Mouse (Mus musculus): ENCODE data around the gene Supt5. TPM values are rescaled to one million over a fixed set of nuclear protein-coding genes. Genes with fewer than 3 reads are reported as not detected.

Gene Supt5
- polyA plus RNA-seq, 1 experiment from 2014 or later: 113 TPM

DNA sequence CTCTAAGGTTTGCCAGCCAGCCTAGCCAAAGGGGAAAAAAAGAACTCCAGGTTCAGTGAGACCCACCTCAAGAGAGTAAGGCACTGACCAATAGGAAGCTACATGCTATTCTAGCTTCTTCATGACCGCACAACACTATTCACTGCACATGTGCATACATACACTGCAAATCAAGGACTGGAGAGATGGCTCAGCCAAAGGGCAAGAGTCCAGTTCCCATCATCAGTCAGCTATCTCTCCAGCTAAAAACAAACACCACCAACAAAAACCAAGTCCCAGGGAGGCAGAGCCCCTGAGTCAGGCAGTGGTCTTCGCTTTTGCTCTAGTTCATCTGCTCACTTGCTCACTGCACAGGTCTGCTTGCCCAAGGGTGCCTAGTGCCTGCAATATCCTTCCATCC, 10.3 kb downstream of the Supt5 start:
- H3K27ac ChIP-seq (replicated peaks): no peak overlapping the region
- H3K27me3 ChIP-seq (ENCODE audit: low read depth, poor library complexity, severe bottlenecking): no peaks in the 10 kb centered on the region
- H3K36me3 ChIP-seq: peaks cover 99% of the 10 kb centered on the region
- DNase-seq (ENCODE audit: low spot score): no peak
- H3K4me3 ChIP-seq: no peak overlapping the region
- no peaks in the 10 kb centered on the region for H3K9me3 ChIP-seq (replicated peaks)
- no peaks in the 10 kb centered on the region for H3K4me1 ChIP-seq
- WGBS: 98% methylated on average over 2 of the region's 2 CpGs

DNA sequence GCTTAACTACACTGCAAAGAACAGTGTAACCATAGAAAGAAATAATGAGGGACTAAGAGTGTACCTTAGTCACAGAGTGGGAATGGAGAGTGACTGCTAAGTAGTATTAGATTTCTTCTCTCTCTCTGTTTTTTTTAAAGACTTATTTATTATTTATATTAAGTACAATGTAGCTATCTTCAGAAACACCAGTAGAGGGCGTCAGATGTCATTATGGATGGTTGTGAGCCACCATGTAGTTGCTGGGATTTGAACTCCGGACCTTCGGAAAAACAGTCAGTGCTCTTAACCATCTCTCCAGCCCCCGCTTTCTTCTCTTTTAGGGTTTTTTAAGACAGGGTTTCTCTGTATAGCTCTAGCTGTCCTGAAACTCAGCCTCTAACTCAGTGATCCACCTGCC, 12.1 kb downstream of the Supt5 start:
- 81% methylated on average over 4 of the region's 4 CpGs for WGBS
- Histone ChIP-seq H3K4me1 (no peaks in the 10 kb centered on the region), H3K9me3 (replicated peaks) (no peaks in the 10 kb centered on the region), H3K27me3 (ENCODE audit: low read depth, poor library complexity, severe bottlenecking) (no peaks in the 10 kb centered on the region), H3K36me3 (peaks cover 100% of the 10 kb centered on the region), H3K27ac (replicated peaks) (no peak overlapping the region), H3K4me3 (no peak overlapping the region)
- DNase-seq (ENCODE audit: low spot score): no peak

DNA sequence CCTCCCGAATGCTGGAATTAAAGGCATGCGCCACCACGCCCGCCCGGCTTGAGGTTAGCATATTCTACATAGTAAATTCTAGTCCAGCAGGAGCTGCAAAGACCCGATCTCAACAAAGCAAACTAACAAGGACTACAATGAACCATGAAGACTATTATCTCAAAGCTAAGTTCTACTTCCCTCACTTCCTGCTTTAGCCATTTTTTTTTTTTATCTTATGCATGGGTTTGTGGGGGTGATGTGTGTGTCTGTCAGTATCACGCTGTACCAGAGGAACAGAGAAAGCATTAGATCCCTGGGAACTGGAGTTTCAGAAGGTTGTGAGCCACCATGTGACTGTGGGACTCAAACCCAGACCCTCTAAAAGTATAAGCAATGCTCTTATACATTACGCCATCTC, 13.3 kb downstream of the Supt5 start:
- H3K27me3 ChIP-seq (ENCODE audit: low read depth, poor library complexity, severe bottlenecking): no peaks in the 10 kb centered on the region
- H3K36me3 ChIP-seq: peaks cover 100% of the 10 kb centered on the region
- H3K27ac ChIP-seq (replicated peaks): no peak overlapping the region
- WGBS: 98% methylated on average over 8 of the region's 8 CpGs
- H3K4me3 ChIP-seq: no peak overlapping the region
- H3K4me1 ChIP-seq: no peaks in the 10 kb centered on the region
- H3K9me3 ChIP-seq (replicated peaks): no peaks in the 10 kb centered on the region
- DNase-seq (ENCODE audit: low spot score): no peak

DNA sequence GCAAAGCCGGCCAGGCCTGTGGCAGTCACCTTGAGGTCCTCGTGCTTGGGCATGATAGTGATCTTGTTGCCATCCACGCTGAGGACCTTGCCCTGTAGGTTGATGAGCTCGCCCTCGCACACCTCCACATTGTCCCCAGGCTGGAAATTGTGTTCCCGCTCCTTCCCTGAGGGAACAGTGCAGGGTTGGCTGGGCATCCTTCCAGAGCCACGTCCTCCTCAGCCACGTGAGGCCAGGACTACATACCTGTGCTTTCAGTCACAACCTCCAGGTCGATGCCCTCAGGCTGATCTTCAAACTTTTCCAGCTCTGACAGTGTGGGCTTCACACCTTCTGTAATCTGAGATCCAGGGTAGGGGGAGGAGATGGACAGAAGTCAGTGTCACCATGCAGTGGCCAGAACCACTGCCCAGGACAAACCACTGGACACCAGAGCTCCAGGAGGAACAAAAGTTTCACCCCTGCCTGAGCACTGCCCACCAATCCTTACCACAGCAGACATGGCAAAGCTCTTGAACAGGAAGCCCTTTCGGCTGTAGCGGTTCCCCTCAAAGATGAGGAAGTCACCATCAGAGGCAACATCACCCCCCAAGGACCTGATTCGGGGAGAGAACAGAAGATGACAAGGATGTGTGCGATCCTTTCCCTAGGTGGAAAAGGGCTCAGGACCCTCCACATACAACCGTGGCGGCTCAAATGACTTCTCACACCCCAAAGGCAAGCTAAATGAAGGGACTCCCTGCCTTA, 16.4 kb downstream of the Supt5 start:
- 94% methylated on average over 15 of the region's 15 CpGs for WGBS
- H3K27me3 ChIP-seq (ENCODE audit: low read depth, poor library complexity, severe bottlenecking): no peaks in the 10 kb centered on the region
- peaks cover 100% of the 10 kb centered on the region for H3K36me3 ChIP-seq
- H3K4me1 ChIP-seq: no peaks in the 10 kb centered on the region
- DNase-seq (ENCODE audit: low spot score): no peak
- H3K27ac ChIP-seq (replicated peaks): no peak overlapping the region
- no peaks in the 10 kb centered on the region for H3K9me3 ChIP-seq (replicated peaks)
- H3K4me3 ChIP-seq: no peak overlapping the region

DNA sequence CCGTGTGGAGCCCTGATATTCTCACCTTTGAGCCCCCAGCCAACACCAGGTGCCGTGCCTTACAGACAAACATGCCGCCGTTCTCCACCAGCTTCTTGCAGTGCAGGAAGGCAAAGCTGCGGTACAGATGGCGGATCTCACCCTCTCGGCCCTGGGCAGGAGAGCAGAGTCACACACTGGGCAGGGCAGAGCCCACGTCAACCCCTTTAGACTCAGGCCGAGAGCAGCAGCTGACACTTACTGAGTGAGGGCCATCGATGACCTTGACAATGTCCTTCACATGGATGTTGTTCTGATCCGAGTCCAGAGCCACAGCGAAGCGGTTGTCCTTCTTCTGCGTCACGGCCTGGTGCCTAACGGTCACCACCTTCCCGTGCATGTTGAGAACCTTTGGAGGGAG, 19.8 kb downstream of the Supt5 start:
- Histone ChIP-seq H3K36me3 (peaks cover 100% of the 10 kb centered on the region), H3K9me3 (replicated peaks) (no peaks in the 10 kb centered on the region), H3K4me1 (no peaks in the 10 kb centered on the region), H3K4me3 (no peak overlapping the region), H3K27me3 (ENCODE audit: low read depth, poor library complexity, severe bottlenecking) (no peaks in the 10 kb centered on the region), H3K27ac (replicated peaks) (no peak overlapping the region)
- DNase-seq (ENCODE audit: low spot score): no peak
- 96% methylated on average over 17 of the region's 17 CpGs for WGBS

DNA sequence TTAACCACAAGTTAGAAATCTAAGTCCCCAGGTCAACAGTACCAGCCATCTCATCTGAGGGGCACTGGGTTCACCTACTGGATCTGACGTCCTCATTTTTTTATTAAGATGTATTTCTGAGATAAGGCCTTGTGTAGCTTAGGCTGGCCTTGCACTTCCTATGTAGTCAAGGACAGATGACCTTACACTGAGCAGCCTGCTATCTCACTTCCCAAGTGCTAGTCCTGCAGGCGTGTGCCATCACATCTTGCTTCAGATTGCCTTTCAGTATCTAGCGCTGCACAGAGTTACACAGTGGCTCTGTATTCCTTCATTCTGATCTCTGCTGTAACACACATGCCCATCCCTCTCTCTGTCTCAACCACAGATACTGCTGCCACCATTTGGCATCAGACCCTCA, 20.5 kb downstream of the Supt5 start:
- no peak for DNase-seq (ENCODE audit: low spot score)
- Histone ChIP-seq H3K27ac (replicated peaks) (no peak overlapping the region), H3K27me3 (ENCODE audit: low read depth, poor library complexity, severe bottlenecking) (no peaks in the 10 kb centered on the region), H3K4me3 (no peak overlapping the region), H3K9me3 (replicated peaks) (no peaks in the 10 kb centered on the region), H3K4me1 (no peaks in the 10 kb centered on the region), H3K36me3 (peaks cover 93% of the 10 kb centered on the region)
- 90% methylated on average over 3 of the region's 3 CpGs for WGBS

DNA sequence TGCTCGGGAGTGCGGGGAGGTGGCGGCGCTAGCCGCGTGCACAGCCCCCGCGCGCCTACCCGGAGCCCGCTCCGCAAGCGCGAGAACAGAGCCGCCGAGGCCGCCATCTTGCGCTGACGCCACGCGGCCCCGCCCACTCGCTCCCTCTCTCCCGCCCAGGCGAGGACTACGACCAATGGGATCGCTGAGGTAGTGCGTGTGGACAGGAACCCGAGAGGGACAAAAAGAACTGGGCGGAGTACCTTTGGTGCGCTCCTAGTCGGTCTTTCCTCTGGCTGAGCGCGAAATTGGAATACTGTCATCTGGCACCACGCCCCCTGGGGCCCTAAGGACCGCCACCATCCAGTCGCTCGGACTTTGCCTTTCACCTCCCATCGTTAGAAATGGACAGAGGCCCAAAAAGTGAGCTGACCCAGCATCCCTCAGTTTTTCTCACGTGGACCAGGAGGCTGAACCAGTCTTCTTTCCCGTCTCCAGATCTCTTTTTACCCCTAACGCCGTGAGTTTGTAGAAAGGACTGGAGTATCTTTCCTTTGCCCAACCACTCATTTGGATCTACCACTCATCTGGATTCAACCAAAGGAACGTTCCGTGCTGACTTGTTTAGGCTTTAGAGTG, 26.5 kb downstream of the Supt5 start, which contains the start of gene Timm50:
Timm50 (minus strand) TSS at position 147 of the 618 bp plus-strand sequence.
- Histone ChIP-seq H3K4me3 (peak within 1 kb of the TSS; percentile 99), H3K36me3 (peaks cover 69% of the 10 kb centered on the region), H3K9me3 (replicated peaks) (no peaks in the 10 kb centered on the region), H3K4me1 (peaks cover 50% of the 10 kb centered on the region), H3K27me3 (ENCODE audit: low read depth, poor library complexity, severe bottlenecking) (no peaks in the 10 kb centered on the region), H3K27ac (replicated peaks) (peak within 1 kb of the TSS; percentile 94)
- peak; percentile 94 for DNase-seq (ENCODE audit: low spot score)
- whole genome bisulfite sequencing: 1% methylated on average over 32 of the region's 45 CpGs

DNA sequence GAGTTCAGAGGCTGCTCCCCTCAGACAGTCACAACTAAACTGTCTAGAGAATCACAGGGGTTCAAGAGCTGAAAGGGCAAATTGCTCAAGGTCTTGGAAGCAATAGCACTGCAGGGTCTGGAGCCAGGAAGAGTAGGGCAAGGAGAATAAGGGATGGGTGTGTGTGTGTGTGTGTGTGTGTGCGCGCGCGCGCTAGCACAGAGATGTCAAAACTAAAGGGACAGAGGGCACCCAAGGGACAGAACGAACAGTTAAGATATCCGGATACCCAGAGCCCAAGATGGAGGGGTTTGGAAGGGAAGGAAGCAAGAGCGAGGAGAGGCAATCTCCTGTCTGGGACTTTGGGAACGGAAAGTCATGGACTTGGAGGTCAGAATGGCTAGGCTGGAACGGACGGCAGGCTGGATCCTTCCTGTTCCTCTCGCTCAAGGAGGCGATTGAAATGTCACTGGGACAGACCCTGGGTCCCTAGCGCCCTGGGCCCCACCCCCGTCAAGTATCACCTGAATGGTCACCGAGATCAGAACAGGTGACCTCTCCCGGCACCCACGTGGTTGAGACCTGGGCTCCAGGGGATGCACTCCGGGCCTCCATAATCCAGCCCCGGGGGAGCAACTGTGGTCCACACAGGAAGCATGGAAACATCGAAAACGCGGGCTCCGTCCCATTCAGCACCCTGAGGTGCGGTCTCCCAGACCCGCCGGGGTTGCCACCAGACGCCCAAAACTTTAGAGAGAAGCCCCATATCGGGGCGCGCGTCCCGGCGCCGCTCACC, 27.2 kb downstream of the Supt5 start:
- H3K9me3 ChIP-seq (replicated peaks): no peaks in the 10 kb centered on the region
- no peaks in the 10 kb centered on the region for H3K27me3 ChIP-seq (ENCODE audit: low read depth, poor library complexity, severe bottlenecking)
- H3K36me3 ChIP-seq: peaks cover 69% of the 10 kb centered on the region
- H3K4me3 ChIP-seq: peak overlapping the region; percentile 99
- 8% methylated on average over 35 of the region's 35 CpGs for WGBS
- peaks cover 51% of the 10 kb centered on the region for H3K4me1 ChIP-seq
- no peak for DNase-seq (ENCODE audit: low spot score)
- peak overlapping the region; percentile 94 for H3K27ac ChIP-seq (replicated peaks)

DNA sequence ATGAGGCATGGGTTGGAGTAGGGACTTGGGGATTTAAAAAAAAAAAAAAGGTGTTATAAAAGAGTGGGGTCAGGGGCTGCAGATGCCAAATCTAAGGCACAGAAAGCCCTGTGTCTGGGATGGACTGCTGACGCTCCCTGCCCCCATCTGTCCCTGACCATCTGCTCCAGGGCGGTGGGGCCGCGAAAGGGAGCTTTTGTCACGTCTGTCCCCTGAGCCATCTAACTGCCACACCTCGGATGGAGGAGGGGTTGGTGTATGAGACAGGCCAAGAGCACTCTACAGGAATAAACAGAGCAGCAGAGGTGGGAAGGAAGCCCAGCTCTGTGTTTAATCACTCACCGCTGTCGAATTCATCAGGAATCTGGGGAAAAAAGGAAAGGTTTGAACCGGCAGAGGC, 28.8 kb downstream of the Supt5 start:
- Histone ChIP-seq H3K27me3 (ENCODE audit: low read depth, poor library complexity, severe bottlenecking) (no peaks in the 10 kb centered on the region), H3K36me3 (peaks cover 69% of the 10 kb centered on the region), H3K9me3 (replicated peaks) (no peaks in the 10 kb centered on the region), H3K4me3 (peak overlapping the region; percentile 99), H3K27ac (replicated peaks) (peak overlapping the region; percentile 94), H3K4me1 (peaks cover 64% of the 10 kb centered on the region)
- DNase-seq (ENCODE audit: low spot score): peak; percentile 42
- 78% methylated on average over 9 of the region's 9 CpGs for WGBS

DNA sequence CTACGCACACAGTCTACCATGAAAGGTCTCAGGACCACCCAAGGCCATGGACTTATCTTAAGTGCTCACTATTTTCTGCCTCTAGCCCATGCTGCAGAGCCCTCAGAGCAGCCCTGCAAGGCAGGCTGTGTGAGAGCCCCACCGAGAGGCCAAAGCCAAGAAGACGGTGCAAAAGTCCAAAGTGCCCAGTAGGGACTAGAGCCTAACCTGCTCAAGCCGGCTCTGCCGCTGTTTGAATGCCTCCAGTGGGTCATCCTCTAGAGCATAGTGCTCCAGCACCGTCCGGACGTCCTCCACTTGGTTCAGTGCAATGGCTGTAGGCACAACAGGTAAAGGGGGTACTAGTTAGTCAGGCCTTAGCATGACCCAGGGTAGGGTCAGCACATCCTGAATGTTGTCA, 32.3 kb downstream of the Supt5 start:
- H3K27me3 ChIP-seq (ENCODE audit: low read depth, poor library complexity, severe bottlenecking): peaks cover 12% of the 10 kb centered on the region
- peaks cover 67% of the 10 kb centered on the region for H3K36me3 ChIP-seq
- no peak for DNase-seq (ENCODE audit: low spot score)
- H3K9me3 ChIP-seq (replicated peaks): no peaks in the 10 kb centered on the region
- H3K4me1 ChIP-seq: peaks cover 84% of the 10 kb centered on the region
- H3K4me3 ChIP-seq: no peak overlapping the region
- H3K27ac ChIP-seq (replicated peaks): no peak overlapping the region
- WGBS: 94% methylated on average over 8 of the region's 8 CpGs

DNA sequence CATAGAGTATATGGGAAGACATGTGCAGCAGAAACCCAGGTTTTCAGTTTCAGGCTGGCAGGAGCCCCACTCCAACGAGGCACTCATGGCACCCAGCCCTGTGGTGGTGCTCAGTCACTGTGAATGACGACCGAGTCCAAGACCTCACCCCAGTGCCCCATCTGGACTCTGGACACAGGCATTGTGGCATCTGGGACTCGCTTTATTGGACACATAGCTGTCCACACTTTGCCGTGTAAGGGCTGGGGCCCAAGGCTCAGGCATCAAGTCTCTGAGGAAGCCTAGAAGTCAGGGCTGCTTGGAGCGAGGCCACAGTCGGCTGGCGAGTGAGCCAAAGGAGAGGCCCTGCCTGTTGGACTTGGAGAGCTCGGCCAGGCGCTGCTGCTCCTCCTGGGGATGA, 32.9 kb downstream of the Supt5 start:
- 92% methylated on average over 10 of the region's 10 CpGs for WGBS
- H3K4me1 ChIP-seq: peaks cover 84% of the 10 kb centered on the region
- no peak overlapping the region for H3K4me3 ChIP-seq
- H3K9me3 ChIP-seq (replicated peaks): no peaks in the 10 kb centered on the region
- H3K36me3 ChIP-seq: peaks cover 67% of the 10 kb centered on the region
- no peak for DNase-seq (ENCODE audit: low spot score)
- no peak overlapping the region for H3K27ac ChIP-seq (replicated peaks)
- peaks cover 18% of the 10 kb centered on the region for H3K27me3 ChIP-seq (ENCODE audit: low read depth, poor library complexity, severe bottlenecking)

DNA sequence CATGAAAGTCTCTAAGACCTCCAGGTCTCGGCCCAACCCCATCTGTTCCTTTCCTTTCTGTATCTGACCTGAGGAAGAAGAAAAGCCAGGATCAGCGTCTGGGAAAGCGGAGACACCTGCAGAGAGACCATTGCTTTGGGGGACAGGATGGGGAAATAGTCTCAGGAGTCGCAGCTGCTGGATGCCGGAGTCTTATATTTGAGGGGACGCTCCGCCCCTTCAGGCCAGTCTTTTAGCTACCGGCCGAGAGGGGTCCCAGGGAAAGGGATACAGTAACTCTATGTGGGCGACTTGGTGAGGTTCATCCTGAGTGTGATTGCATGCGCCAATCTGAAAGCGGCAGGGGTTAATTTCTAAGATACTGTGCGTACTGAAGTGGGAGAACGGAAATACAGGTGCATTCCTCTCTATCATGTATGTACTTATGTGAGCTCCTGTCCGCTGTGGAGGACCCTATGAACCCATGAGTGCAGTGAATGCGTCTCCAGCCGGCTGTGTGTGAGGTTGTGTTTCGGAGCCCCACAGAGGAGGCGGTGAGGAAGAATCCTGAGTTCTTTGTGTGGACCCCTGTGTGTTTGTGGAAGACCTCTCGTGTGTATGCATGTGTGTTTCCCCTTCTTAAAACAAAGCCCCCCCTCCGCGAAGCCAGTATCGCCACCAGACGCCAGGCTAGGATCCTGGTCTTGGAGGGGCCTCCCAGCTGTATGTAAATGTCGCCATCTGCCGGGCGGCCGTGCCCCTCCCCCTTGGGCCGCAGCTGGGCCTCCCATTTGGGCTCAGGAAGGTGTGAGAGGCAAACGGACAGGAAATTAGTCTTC, 36.7 kb downstream of the Supt5 start, which contains the start of gene Dll3:
Dll3 (minus strand) TSS at position 623 of the 818 bp plus-strand sequence.
- DNase-seq (ENCODE audit: low spot score): peak; percentile 85
- H3K27me3 ChIP-seq (ENCODE audit: low read depth, poor library complexity, severe bottlenecking): peaks cover 56% of the 10 kb centered on the region
- H3K36me3 ChIP-seq: peaks cover 47% of the 10 kb centered on the region
- peaks cover 70% of the 10 kb centered on the region for H3K4me1 ChIP-seq
- no peaks in the 10 kb centered on the region for H3K9me3 ChIP-seq (replicated peaks)
- H3K27ac ChIP-seq (replicated peaks): peak within 1 kb of the TSS; percentile 93
- WGBS: under 1% methylated on average over 30 of the region's 30 CpGs
- peak within 1 kb of the TSS; percentile 63 for H3K4me3 ChIP-seq
